Mouse (Mus musculus) hematopoietic stem cell, adult 5-6 weeks (primary cell): ENCODE results near the gene Lrrk2. TPM values are rescaled to one million over a fixed set of nuclear protein-coding genes. Genes with fewer than 3 reads are reported as not detected.

ENCODE experiments used
- ATAC-seq, 2 experiments: fragments of 125-278 bp in 1 of 2; replicated peaks in 1 of 2; 2 replicates each; pipeline ENCODE4 v1.8.0; 2016 to 2017; ENCODE audit warnings: inconsistent platforms in 2 of 2, mild to moderate bottlenecking in 2 of 2, moderate number of reproducible peaks in 2 of 2, low read depth in 1 of 2, moderate TSS enrichment in 1 of 2; ENCODE audit not compliant: low FRiP score in 2 of 2, poor library complexity in 2 of 2, severe bottlenecking in 2 of 2, insufficient read depth in 1 of 2, low TSS enrichment in 1 of 2
- total RNA-seq: library from RNA; stranded (forward); fragments of 172-1452, 232-1000 nt; gene quantifications from 2 replicates; pipeline ENCODE4 v1.2.3, GENCODE M21; 2017

The Lrrk2 gene
- total RNA-seq, 1 experiment from 2014 or later: 13.3 TPM

DNA sequence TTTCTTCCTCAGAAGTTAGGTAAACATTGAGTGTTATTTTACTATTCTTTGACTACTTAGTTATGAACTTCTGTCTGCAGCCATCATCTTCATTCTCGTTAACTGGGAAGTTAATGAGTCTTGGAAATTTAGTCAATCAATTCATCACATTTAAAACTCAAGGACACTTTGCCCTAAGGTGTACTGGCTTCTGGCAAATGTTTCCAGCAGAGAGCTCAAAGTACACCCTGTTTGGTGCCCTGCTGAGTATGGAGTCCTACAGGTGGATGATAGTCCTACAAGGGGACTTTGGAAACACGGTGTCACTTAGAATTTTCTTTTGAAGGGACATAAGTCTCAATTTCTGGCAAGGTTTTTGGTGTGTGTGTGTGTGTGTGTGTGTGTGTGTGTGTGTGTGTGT, 1.8 kb upstream of the Lrrk2 start:
- no peak for ATAC-seq

GRCm38 (mm10) chr15:91671987-91672386, 988 bp upstream of the Lrrk2 start:
- ATAC-seq: no peak

- no peak for ATAC-seq
Observed at GRCm38 (mm10) chr15:91673569-91673905, 562 bp downstream of the Lrrk2 start.

GRCm38 (mm10) chr15:91680116-91680515, 7.1 kb downstream of the Lrrk2 start:
- ATAC-seq: no peak; a peak in 1 of 4 replicates

DNA sequence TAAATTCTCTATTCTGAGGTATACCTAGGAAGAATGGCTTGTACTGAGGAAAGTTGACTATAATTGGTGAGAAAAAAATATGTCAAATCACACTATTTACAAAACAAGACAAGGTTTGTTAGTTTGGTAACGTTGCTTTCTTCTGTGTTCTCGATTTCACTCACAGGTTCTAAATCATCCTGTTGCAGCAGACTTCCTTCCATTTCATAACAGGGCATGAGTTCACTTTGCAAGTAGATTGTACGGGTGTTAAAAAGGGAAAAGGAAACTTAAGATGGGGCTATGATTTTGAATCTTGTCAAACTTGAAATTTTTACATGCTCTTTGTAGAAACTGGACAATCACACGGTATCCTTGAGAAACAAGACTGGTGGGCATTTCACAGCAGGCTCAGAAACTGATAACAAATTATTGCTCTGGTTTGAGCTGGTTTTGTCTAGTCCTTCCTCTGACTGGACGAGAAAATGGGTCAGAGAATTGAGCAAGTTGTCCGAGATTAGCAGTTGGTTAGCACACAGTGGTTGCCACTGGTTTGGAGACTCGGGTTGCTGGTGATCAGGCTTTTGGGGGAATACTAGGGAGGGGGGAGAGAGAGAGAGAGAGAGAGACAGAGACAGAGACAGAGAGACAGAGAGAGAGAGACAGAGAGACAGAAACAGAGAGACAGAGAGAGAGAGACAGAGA, 13.0 kb downstream of the Lrrk2 start:
- peak in 1 of 2 experiments; percentile 69; a peak in 1 of 4 replicates for ATAC-seq

DNA sequence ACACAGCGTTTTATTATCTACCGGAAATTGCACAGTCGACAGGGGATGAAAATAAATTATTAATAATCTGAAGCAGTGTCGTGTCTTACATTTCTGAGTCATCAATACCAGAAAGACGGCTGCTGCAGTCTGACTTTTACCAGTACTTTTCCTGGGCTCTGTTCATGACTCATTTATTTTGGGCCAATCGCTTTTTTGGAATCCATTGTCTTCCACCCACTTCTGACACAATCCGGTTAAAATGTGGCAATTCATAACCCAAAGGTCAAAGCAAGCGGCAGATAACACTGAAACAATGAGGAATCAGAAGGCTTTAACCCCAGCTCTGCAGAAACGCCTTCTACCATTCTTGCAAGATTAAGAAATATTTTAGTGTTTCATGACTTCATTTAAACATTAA, 17.7 kb downstream of the Lrrk2 start:
- ATAC-seq: no peak

DNA sequence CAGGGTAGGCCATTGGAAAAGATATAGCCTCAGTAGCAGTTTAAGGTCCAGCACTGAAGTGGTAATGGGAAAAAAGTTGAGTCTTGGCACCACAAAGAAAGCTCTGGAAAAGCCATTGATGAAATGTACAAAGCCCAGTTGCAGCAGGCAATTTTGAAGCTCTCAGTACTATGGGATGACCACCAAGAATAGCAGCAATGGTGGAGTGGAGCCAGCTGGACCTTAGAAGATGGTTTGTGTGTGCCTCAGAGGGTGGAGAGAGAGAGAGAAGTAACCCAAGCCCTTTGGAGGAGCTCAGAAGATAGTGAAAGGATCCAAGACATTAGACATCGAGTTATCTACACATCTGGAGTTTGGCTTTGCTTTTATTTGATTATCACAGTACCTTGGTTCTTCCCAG, 20.1 kb downstream of the Lrrk2 start:
- ATAC-seq: no peak

- no peak for ATAC-seq
Observed at GRCm38 (mm10) chr15:91693856-91694255, 20.9 kb downstream of the Lrrk2 start.

GRCm38 (mm10) chr15:91700841-91701240, 27.9 kb downstream of the Lrrk2 start:
- ATAC-seq: no peak

DNA sequence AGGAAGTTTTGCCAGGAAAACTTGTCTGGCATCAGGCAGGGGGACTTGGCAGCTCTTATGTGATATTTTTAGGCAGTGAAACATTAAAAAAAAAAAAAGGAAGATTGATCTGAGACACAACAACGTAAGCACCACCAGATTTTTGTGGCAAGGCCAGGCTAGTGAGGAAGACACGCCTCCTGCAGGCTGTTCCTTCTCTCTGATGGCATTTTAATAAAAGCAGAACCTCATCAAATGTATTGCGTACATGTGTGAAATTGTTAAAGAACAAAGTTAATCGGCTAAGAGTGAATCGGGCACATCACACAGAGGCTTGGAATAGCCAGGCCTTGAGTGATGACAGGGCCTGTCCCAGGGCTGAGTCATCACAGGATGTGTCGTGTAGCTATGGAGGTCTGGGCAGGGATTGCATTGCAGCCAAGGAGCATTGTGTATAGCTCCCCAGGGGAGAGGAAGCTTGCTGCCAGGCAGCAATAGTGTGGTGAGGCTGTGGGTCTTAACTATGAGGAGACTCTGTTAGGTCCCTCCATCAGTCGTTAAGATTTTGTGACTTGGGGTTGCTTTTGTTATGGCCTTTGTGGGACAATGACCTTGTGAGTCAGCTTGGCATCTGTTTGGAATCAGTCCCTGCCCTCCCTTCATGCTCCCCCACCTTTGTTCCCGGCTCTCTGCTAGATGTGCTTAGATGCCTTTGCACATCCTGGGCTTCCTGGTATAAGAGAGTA, 30.2 kb downstream of the Lrrk2 start:
- peak; percentile 87 to 93 for ATAC-seq

GRCm38 (mm10) chr15:91704091-91704490, 31.1 kb downstream of the Lrrk2 start:
- ATAC-seq: no peak

DNA sequence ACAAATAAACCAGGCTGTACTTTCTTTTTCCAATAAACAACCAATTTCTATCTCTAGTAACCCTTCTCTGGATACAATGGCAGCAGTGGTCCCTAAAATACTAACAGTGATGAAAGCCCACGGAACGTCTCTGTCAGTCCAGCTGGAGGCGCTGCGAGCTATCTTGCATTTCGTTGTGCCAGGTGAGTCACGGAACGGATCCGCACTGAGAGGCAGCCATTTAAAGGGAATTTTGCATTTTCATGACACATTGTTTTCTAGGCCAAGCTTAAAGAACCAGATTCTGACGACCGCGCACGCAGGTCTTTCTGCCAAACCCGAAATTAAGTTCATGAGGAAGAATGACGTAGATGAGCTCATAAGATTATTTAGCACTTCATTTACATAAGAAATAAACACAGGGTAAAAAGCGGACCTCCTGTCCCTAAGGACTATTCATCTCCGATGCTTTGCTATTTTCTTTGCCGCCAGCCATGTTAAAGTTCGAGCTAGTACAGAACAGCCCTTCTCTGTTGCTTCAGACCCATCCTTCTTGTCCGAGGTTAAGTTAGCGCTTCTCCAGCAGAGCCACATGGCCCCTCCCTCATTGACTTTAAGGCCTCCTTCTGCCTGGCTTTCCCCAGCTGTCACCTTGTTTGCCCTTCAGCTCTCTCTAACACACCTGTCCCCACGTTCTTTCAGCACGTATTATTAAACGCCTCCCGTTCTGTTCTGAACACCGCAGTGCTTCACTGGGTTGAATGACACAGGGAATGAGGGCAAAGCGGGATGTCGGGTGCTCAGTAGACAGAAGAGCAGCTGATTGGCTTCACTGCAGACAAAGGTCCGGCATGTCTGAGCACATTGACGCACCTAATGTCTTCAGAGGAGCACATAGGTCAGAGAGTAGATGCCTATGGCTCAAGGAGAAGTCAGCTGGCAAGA, 36.5 kb downstream of the Lrrk2 start:
- ATAC-seq: no peak

- no peak for ATAC-seq
Observed at GRCm38 (mm10) chr15:91735216-91735922, 62.4 kb downstream of the Lrrk2 start.

- ATAC-seq: peak; percentile 67 to 72; a peak in 3 of 4 replicates
Observed at GRCm38 (mm10) chr15:91736791-91737533, 64.0 kb downstream of the Lrrk2 start.

GRCm38 (mm10) chr15:91738808-91739207, 65.8 kb downstream of the Lrrk2 start:
- ATAC-seq: no peak

GRCm38 (mm10) chr15:91745501-91745900, 72.5 kb downstream of the Lrrk2 start:
- no peak for ATAC-seq

- no peak for ATAC-seq
Observed at GRCm38 (mm10) chr15:91752111-91752510, 79.1 kb downstream of the Lrrk2 start.
